Mouse (Mus musculus) neural tube, embryonic 11.5 days (tissue): ENCODE data around the gene Gm10912. TPM values are rescaled to one million over a fixed set of nuclear protein-coding genes. Genes with fewer than 3 reads are reported as not detected.

Experiments used
- ATAC-seq: fragments of 200-750 bp; cut with Nextera tagmentation; 2 replicates; pipeline ENCODE4 v1.8.0; 2017; ENCODE audit warnings: moderate number of reproducible peaks, mild to moderate bottlenecking, moderate TSS enrichment, moderate library complexity; ENCODE audit not compliant: insufficient read depth, low FRiP score, low TSS enrichment
- DNase-seq: peaks from one replicate; pipeline ENCODE4 v3.0.0-alpha.2; 2015; ENCODE audit warnings: low spot score
- H3K27ac ChIP-seq: fragments of 300-500 bp; sonication (generic); 2 replicates; pipeline ENCODE4 v1.5.1; 2014; ENCODE audit warnings: low read depth, mild to moderate bottlenecking, low read length
- H3K27me3 ChIP-seq: fragments of 300-500 bp; sonication (generic); 2 replicates; pipeline ENCODE4 v1.6.1; 2014; ENCODE audit warnings: mild to moderate bottlenecking, low read length, mixed read lengths; ENCODE audit not compliant: control insufficient read depth, insufficient read depth
- H3K36me3 ChIP-seq: fragments of 300-500 bp; sonication (generic); 2 replicates; pipeline ENCODE4 v1.6.1; 2014; ENCODE audit warnings: mild to moderate bottlenecking, low read length, moderate library complexity, mixed read lengths; ENCODE audit not compliant: control insufficient read depth, insufficient read depth
- H3K4me1 ChIP-seq: fragments of 300-500 bp; sonication (generic); 2 replicates; pipeline ENCODE4 v1.6.1; 2014; ENCODE audit warnings: low read length, mixed read lengths; ENCODE audit not compliant: control insufficient read depth, insufficient read depth
- H3K4me2 ChIP-seq: fragments of 300-500 bp; sonication (generic); 2 replicates; pipeline ENCODE4 v1.6.1; 2014; ENCODE audit warnings: low read depth, mild to moderate bottlenecking, moderate library complexity
- H3K4me3 ChIP-seq: fragments of 300-500 bp; sonication (generic); 2 replicates; pipeline ENCODE4 v1.5.1; 2014; ENCODE audit warnings: low read depth, low read length
- H3K9ac ChIP-seq: fragments of 300-500 bp; sonication (generic); 2 replicates; pipeline ENCODE4 v1.6.1; 2014; ENCODE audit warnings: mild to moderate bottlenecking, low read length
- H3K9me3 ChIP-seq: fragments of 300-500 bp; sonication (generic); 2 replicates; pipeline ENCODE4 v1.6.1; 2016; ENCODE audit warnings: low read length; ENCODE audit not compliant: control insufficient read depth
- WGBS: fragments of 180-500 bp; shearing (Covaris S2); extraction: QIAGEN DNeasy Blood & Tissue Kit; methylation state at CpG from one replicate; pipeline ENCODE4 v1.1.7; 2014; 5-methylcytosine and 5-hydroxymethylcytosine counted together
- polyA plus RNA-seq: library from polyadenylated mRNA; unstranded; fragments of >200 nt; fragmentation: Nextera tagmentation; extraction: Ambion mirVana; gene quantifications from 2 replicates; pipeline ENCODE4 v1.2.1, GENCODE M21; 2014

Gene Gm10912
- polyA plus RNA-seq, 1 experiment from 2014 or later = not detected

DNA sequence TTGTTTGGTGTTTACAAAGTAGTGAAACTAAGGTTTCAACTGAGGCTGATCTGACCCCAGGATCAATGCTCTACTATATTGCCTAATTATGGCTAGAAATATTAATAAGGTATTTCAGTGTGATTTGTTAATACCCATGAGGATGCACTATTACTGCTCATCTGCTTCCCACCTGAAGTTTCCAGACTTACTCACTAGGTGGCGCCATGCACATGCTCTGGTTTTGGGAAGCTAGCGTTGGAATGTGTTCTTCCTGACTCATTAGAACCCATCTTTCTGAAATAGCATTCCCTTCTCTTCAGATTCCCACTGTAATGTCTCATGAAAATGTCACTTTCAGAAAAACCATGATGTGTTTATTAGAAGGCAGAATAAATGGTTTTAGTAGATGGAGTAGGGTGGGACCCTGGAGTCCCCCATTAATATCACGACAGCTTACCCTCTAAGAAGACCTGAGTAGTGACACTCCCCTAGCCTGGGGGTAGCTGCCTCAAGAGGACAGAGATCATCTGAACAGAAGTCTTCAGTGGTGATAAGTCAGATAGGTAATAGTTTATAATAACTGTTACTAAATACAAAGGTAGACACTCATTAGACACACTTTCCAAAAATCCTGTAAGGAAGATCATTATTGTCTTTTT lies 30.7 kb upstream of the Gm10912 start:
- ATAC-seq (no peak), DNase-seq (peak; percentile 79)
- Histone ChIP-seq H3K27me3 (no peaks in the 10 kb centered on the region), H3K9me3 (no peaks in the 10 kb centered on the region), H3K9ac (no peak overlapping the region), H3K4me1 (no peaks in the 10 kb centered on the region), H3K27ac (no peak overlapping the region), H3K4me3 (no peak overlapping the region), H3K4me2 (no peak overlapping the region), H3K36me3 (no peaks in the 10 kb centered on the region; the same call in 1 of the 2 replicates)
- WGBS = 30% methylated on average over 3 of the region's 3 CpGs

DNA sequence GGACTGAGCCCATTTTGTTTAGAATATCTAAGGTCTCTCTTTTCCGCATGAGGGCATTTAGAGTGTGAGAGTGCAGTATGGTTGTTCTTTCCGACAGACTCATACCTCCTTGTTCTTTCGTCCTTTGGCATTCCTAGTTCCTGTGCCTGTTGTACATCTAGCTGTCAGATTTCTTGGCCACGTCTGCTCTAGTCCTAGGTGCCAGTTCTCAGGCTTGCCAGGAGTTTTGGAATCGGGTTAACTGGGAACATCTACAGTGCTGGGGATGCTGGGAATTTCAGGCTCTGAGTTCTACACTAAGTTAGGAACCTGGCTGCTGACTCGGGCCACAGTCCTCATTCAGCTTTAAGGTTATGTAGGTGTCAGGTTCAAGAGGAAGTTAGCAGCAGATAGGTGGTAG lies 30.0 kb upstream of the Gm10912 start:
- H3K27me3 ChIP-seq = no peaks in the 10 kb centered on the region
- WGBS = 90% methylated on average over 6 of the region's 6 CpGs
- no peak overlapping the region for H3K9ac ChIP-seq
- DNase-seq (no peak), ATAC-seq (no peak)
- H3K4me3 ChIP-seq = no peak overlapping the region
- no peak overlapping the region for H3K27ac ChIP-seq
- H3K9me3 ChIP-seq = no peaks in the 10 kb centered on the region
- no peaks in the 10 kb centered on the region for H3K4me1 ChIP-seq
- no peaks in the 10 kb centered on the region; the same call in 1 of the 2 replicates for H3K36me3 ChIP-seq
- H3K4me2 ChIP-seq = no peak overlapping the region

DNA sequence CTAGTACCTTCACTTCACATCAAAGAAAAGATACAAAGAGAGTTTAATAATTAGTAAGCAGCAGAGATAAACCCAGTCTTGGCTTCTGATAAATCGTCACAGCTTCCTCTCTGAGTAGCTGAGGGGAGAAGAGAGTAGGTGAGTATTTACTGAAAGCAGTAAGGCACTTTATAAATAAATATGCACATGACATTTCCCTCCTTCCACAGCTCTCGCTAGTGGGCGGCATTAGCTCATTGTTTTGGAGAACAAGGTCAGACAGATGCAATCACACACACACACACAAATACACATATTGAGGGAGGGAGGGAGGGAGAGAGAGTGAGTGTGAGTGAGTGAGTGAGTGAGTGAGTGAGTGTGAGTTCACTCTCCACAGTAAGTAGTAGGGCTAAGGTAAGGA lies 29.3 kb upstream of the Gm10912 start:
- no peaks in the 10 kb centered on the region for H3K9me3 ChIP-seq
- ATAC-seq (no peak), DNase-seq (no peak)
- WGBS = 76% methylated on average over 3 of the region's 3 CpGs
- H3K9ac ChIP-seq = no peak overlapping the region
- no peak overlapping the region for H3K27ac ChIP-seq
- H3K27me3 ChIP-seq = no peaks in the 10 kb centered on the region
- no peaks in the 10 kb centered on the region for H3K4me1 ChIP-seq
- H3K4me2 ChIP-seq = no peak overlapping the region
- no peaks in the 10 kb centered on the region; the same call in 1 of the 2 replicates for H3K36me3 ChIP-seq
- no peak overlapping the region for H3K4me3 ChIP-seq

DNA sequence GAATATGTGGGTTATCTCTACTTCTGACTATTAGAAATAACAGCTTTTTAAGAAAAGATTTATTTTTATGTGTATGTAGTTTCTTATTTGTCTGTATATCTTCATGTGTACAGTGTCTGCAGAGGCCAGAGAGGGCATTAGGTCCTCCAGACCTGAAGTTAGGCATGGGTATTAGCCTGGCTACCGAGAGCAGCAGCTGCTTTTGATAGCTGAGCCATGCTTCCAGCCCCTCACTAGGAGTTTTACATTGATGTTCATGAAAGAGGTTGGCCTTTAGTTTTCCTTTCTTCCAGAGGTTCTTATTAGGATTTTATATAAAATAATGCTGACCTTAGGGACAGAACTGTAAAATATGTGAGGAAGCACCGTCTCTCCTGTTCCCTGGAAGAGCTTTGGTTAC lies 27.4 kb upstream of the Gm10912 start:
- H3K4me2 ChIP-seq = no peak overlapping the region
- no peak overlapping the region for H3K4me3 ChIP-seq
- H3K9me3 ChIP-seq = no peaks in the 10 kb centered on the region
- no peak overlapping the region for H3K27ac ChIP-seq
- ATAC-seq (no peak), DNase-seq (no peak)
- H3K9ac ChIP-seq = no peak overlapping the region
- no peaks in the 10 kb centered on the region for H3K4me1 ChIP-seq
- H3K36me3 ChIP-seq = no peaks in the 10 kb centered on the region; the same call in 1 of the 2 replicates
- WGBS = 74% methylated on average over 2 of the region's 2 CpGs
- no peaks in the 10 kb centered on the region for H3K27me3 ChIP-seq

DNA sequence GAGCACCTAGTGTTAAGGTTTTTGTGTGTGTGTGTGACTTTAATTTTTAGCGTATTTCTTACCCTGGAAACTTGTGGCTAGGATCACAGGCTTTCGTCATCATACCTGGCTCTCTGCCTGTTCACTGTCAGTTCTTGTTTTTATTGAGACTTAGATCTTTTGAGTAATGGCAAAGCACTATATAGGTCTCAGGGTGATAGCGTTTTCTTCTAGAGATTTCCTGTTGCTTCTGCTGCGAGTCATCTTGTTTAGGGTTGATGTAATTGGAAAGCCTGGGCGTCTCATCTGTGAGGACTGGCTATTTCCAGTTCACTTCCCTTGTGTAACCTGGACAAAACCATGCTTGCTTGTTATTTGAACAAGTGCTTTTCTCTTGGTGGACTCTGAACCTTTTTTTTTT lies 24.0 kb upstream of the Gm10912 start:
- Histone ChIP-seq H3K9ac (no peak overlapping the region), H3K27me3 (no peaks in the 10 kb centered on the region), H3K9me3 (no peaks in the 10 kb centered on the region), H3K36me3 (peaks cover 5% of the 10 kb centered on the region; the same call in 1 of the 2 replicates), H3K4me3 (no peak overlapping the region), H3K4me1 (no peaks in the 10 kb centered on the region), H3K4me2 (no peak overlapping the region), H3K27ac (no peak overlapping the region)
- DNase-seq (no peak), ATAC-seq (no peak)
- 91% methylated on average over 5 of the region's 5 CpGs for WGBS

DNA sequence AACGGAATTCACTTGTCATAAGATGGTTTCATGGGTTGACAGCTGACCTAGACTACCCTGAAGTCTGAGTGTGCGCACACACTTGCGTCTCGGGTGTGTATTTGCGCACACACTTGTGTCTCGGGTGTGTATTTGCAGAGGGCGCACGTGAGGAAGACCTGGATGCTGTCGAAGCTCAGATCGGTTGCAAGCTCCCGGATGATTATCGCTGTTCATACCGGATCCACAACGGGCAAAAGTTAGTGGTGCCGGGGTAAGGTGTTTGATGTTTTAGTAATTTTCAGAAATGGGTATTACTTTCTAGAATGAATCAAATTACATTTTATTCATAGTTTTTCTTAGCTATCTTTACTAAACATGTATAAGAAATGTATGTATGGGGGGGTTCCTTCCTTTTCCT lies 22.9 kb upstream of the Gm10912 start:
- Histone ChIP-seq H3K4me2 (no peak overlapping the region), H3K9ac (no peak overlapping the region), H3K4me3 (no peak overlapping the region), H3K9me3 (no peaks in the 10 kb centered on the region), H3K36me3 (peaks cover 5% of the 10 kb centered on the region; the same call in 1 of the 2 replicates), H3K27me3 (no peaks in the 10 kb centered on the region), H3K27ac (no peak overlapping the region), H3K4me1 (no peaks in the 10 kb centered on the region)
- DNase-seq (no peak), ATAC-seq (no peak)
- WGBS = 96% methylated on average over 15 of the region's 15 CpGs

DNA sequence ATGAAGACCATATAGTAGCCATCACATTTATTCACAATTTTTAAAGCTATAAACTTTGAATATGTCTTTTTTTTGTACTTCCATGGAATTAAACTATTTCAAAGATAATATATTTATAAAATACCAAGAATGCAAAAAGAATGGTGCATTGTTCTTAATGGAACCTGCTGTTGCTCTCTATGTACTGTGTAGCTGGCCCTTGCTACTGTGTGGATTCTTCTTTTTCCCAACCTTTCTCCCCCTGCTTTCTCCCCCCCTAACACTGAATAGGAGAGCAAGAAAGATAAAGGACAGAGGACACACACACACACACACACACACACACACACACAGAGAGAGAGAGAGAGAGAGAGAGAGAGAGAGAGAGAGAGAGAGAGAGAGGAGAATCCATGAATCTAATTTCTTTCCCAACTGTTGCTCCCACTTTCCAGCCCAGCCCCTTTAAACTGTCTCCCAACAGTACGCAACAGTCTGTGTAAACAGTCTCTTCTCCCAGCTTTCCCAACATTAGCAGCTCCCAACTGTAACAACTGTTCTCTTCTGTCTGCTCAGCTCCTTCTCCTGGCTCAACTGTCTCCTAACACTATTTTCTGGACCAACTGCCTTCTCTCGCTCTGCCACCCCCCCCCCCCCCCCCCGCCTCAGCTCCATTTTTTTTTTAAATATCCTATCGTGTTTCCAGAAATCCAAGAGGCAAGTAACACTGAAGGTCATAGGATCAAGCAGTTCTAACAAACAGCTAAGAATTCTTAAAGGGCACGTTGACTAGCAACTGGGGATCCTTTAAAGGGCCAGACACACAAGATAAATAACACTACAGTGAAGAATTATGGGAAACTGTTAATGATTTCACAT lies 21.8 kb upstream of the Gm10912 start:
- Histone ChIP-seq H3K27ac (no peak overlapping the region), H3K9me3 (no peaks in the 10 kb centered on the region), H3K27me3 (no peaks in the 10 kb centered on the region), H3K4me1 (no peaks in the 10 kb centered on the region), H3K36me3 (peaks cover 8% of the 10 kb centered on the region; the same call in 1 of the 2 replicates), H3K4me2 (no peak overlapping the region), H3K4me3 (no peak overlapping the region), H3K9ac (no peak overlapping the region)
- ATAC-seq = no peak
- 50% methylated on average over 4 of the region's 5 CpGs for WGBS
- no peak for DNase-seq

DNA sequence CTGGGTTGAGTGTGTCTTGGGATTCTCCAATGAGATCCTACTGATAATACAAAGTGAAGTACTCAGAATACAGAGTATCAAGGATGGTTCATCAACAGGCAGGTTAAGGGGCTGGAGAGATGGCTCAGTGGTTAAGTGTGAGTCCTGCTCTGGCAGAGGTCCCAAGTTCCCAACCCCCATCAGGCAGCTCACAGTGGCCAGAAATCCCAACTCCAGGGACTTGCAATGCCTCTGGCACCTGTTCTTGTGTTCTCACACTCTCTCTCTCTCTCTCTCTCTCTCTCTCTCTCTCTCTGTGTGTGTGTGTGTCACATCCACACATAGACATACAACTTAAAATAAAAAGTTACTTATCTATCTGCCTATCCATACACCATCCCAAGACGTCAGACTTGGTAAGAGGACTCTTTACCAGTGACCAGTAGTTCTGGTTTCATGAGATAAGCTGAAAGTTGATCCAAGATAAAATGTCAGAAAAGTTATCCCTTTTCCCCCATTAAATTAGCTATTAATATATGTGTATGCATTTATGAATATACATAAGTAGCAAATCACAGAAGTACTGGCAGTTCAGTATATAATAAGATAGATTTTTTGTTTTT lies 21.0 kb upstream of the Gm10912 start:
- WGBS = 79% methylated on average over 1 of the region's 1 CpGs
- no peak for ATAC-seq
- H3K27ac ChIP-seq = no peak overlapping the region
- no peak overlapping the region for H3K9ac ChIP-seq
- no peaks in the 10 kb centered on the region for H3K27me3 ChIP-seq
- DNase-seq = no peak
- H3K9me3 ChIP-seq = no peaks in the 10 kb centered on the region
- no peak overlapping the region for H3K4me2 ChIP-seq
- no peaks in the 10 kb centered on the region for H3K4me1 ChIP-seq
- H3K36me3 ChIP-seq = peaks cover 8% of the 10 kb centered on the region; the same call in 1 of the 2 replicates
- no peak overlapping the region for H3K4me3 ChIP-seq
